In genomic region chr17:49206708-49207107, GRCm38 (mm10) we compare ENCODE assay signal across 10 mouse cellular contexts.
A peak's percentile ranks its signal among the peaks of the same experiment; 100 is the strongest.
DNase-seq lines count a peak whose midpoint lies in the region; ATAC-seq and TF ChIP-seq lines count a peak whose summit lies in the region.
"Had no signal": no experiment of that assay in that cellular context is flagged by ENCODE, and none has a peak within 500 bp of the region (broad histone marks: within the 10 kb centered on the region; RNA-seq: fewer than 3 reads in every experiment).

No protein-coding gene starts in this region.

- H3K4me2 ChIP-seq in heart, embryonic 12.5 days = no peak overlapping the region
- H3K4me2 ChIP-seq: lung, embryonic 15.5 days; stomach, embryonic 15.5 days had no signal

- H3K9ac ChIP-seq in heart, embryonic 12.5 days = no peak overlapping the region
- H3K9ac ChIP-seq: lung, embryonic 15.5 days; stomach, embryonic 15.5 days had no signal

- no peaks in the 10 kb centered on the region for H3K27me3 ChIP-seq in heart, embryonic 12.5 days (replicated peaks)
- H3K27me3 ChIP-seq in E14TG2a.4 (ENCODE audit: insufficient read depth, low read length) = peaks cover 8% of the 10 kb centered on the region
- peaks cover 23% of the 10 kb centered on the region for H3K27me3 ChIP-seq in forebrain, embryonic 10.5 days (ENCODE audit: poor library complexity, severe bottlenecking)
- H3K27me3 ChIP-seq in limb, embryonic 10.5 days (ENCODE audit: low read depth, poor library complexity, severe bottlenecking) = 0 out of 2 replicates have a peak, but pooled peaks cover under 1% of the 10 kb centered on the region
- H3K27me3 ChIP-seq: lung, embryonic 15.5 days; stomach, embryonic 15.5 days had no signal

- no peak overlapping the region for H3K4me3 ChIP-seq in heart, embryonic 12.5 days
- no peak overlapping the region for H3K4me3 ChIP-seq in E14TG2a.4 (replicated peaks; ENCODE audit: low read length)
- H3K4me3 ChIP-seq in forebrain, embryonic 10.5 days = no peak overlapping the region
- no peak overlapping the region for H3K4me3 ChIP-seq in limb, embryonic 10.5 days
- H3K4me3 ChIP-seq: lung, embryonic 15.5 days; stomach, embryonic 15.5 days had no signal

- H3K27ac ChIP-seq in heart, embryonic 12.5 days (ENCODE audit: poor library complexity, severe bottlenecking) = no peak overlapping the region
- no peak overlapping the region for H3K27ac ChIP-seq in forebrain, embryonic 10.5 days
- H3K27ac ChIP-seq in limb, embryonic 10.5 days = peak overlapping the region; percentile 84; the same call in 1 of the 2 replicates
- H3K27ac ChIP-seq: lung, embryonic 15.5 days; stomach, embryonic 15.5 days had no signal

- 43% methylated on average over 9 of the region's 9 CpGs for WGBS in heart, embryonic 12.5 days
- WGBS in forebrain, embryonic 10.5 days = 30% methylated on average over 9 of the region's 9 CpGs
- 47% methylated on average over 9 of the region's 9 CpGs for WGBS in limb, embryonic 10.5 days

- H3K9me3 ChIP-seq in heart, embryonic 12.5 days (replicated peaks) = peaks cover 6% of the 10 kb centered on the region; the same call in 1 of the 2 replicates
- H3K9me3 ChIP-seq in E14TG2a.4 (ENCODE audit: low read length) = no peaks in the 10 kb centered on the region
- no peaks in the 10 kb centered on the region for H3K9me3 ChIP-seq in forebrain, embryonic 10.5 days
- no peaks in the 10 kb centered on the region for H3K9me3 ChIP-seq in limb, embryonic 10.5 days (replicated peaks)
- H3K9me3 ChIP-seq: lung, embryonic 15.5 days; stomach, embryonic 15.5 days had no signal

- H3K36me3 ChIP-seq in heart, embryonic 12.5 days = no peaks in the 10 kb centered on the region
- H3K36me3 ChIP-seq in E14TG2a.4 (ENCODE audit: insufficient read depth, low read length) = no peaks in the 10 kb centered on the region
- no peaks in the 10 kb centered on the region for H3K36me3 ChIP-seq in forebrain, embryonic 10.5 days (replicated peaks)
- no peaks in the 10 kb centered on the region for H3K36me3 ChIP-seq in limb, embryonic 10.5 days
- H3K36me3 ChIP-seq: lung, embryonic 15.5 days; stomach, embryonic 15.5 days had no signal

- no peaks in the 10 kb centered on the region for H3K4me1 ChIP-seq in heart, embryonic 12.5 days (replicated peaks)
- H3K4me1 ChIP-seq in E14TG2a.4 (replicated peaks; ENCODE audit: low read depth, low read length) = peaks cover 18% of the 10 kb centered on the region
- H3K4me1 ChIP-seq in forebrain, embryonic 10.5 days = peaks cover 22% of the 10 kb centered on the region
- peaks cover 25% of the 10 kb centered on the region for H3K4me1 ChIP-seq in limb, embryonic 10.5 days
- H3K4me1 ChIP-seq: lung, embryonic 15.5 days; stomach, embryonic 15.5 days had no signal

- peak; percentile 29; the same call in 1 of the 2 replicates for ATAC-seq in heart, embryonic 12.5 days (ENCODE audit: insufficient number of reproducible peaks, low FRiP score)

- TF ChIP-seq CTCF in E14TG2a.4 (conservative IDR thresholded peaks at IDR 0.05; ENCODE audit: low read length) = peak; percentile 55

- no peak for DNase-seq in heart, adult 9 months (ENCODE audit: low spot score in 2 of 2)
- DNase-seq in forebrain, embryonic 10.5 days (ENCODE audit: extremely low spot score, low spot score) = peak; percentile 51
- DNase-seq in limb, embryonic 10.5 days (ENCODE audit: low spot score) = no peak
- no peak for DNase-seq in T-cell, adult 2 months (ENCODE audit: low spot score)
- DNase-seq in cerebellum, adult 11 months = no peak
- no peak for DNase-seq in spleen, adult 18-20 months
